Mouse (Mus musculus) testis, adult 2 months (tissue): ENCODE measurements at regions not wholly inside any gene's neighbourhood (a gene's known extent, or its start where the extent isn't known, plus 50 kb on each side); places are given as distances from the start of the nearest gene placed in this dataset.

Experiments used
- H3K27ac ChIP-seq: fragments of 200-500 bp; 2 replicates; pipeline ENCODE4 v1.5.1; 2012; ENCODE audit warnings: low read depth, low read length; ENCODE audit not compliant: control insufficient read depth, insufficient read depth
- H3K27me3 ChIP-seq: fragments of 200-500 bp; 2 replicates; pipeline ENCODE4 v1.6.1; 2012; ENCODE audit warnings: mild to moderate bottlenecking, low read length, moderate library complexity; ENCODE audit not compliant: control insufficient read depth, insufficient read depth
- H3K36me3 ChIP-seq: fragments of 200-500 bp; 2 replicates; pipeline ENCODE4 v1.6.1; 2012; ENCODE audit warnings: mild to moderate bottlenecking, low read length; ENCODE audit not compliant: control insufficient read depth, insufficient read depth
- H3K4me1 ChIP-seq: fragments of 200-500 bp; 2 replicates; pipeline ENCODE4 v1.6.1; 2012; ENCODE audit warnings: low read length; ENCODE audit not compliant: control insufficient read depth, insufficient read depth
- H3K4me3 ChIP-seq: fragments of 200-500 bp; 2 replicates; pipeline ENCODE4 v1.5.1; 2012; ENCODE audit warnings: low read depth, mild to moderate bottlenecking, low read length, moderate library complexity, mixed read lengths; ENCODE audit not compliant: control insufficient read depth
- CTCF ChIP-seq: fragments of 200-500 bp; IDR thresholded peaks from 2 replicates; pipeline ENCODE4 v1.5.1; 2012; ENCODE audit warnings: low read depth, mild to moderate bottlenecking, inconsistent platforms, low read length, moderate library complexity; ENCODE audit not compliant: control insufficient read depth, insufficient read depth, insufficient replicate concordance
- POLR2A ChIP-seq: fragments of 200-500 bp; IDR thresholded peaks from 2 replicates; pipeline ENCODE4 v1.6.1; 2012; ENCODE audit warnings: low read depth, mild to moderate bottlenecking, inconsistent platforms, low read length, moderate library complexity; ENCODE audit not compliant: control insufficient read depth

GRCm38 (mm10) chr4:7112159-7112558 is 1126.7 kb downstream of the Car8 start:
- Histone ChIP-seq H3K4me1 (no peaks in the 10 kb centered on the region), H3K27me3 (no peaks in the 10 kb centered on the region), H3K27ac (no peak overlapping the region), H3K36me3 (no peaks in the 10 kb centered on the region), H3K4me3 (no peak overlapping the region)
- TF ChIP-seq POLR2A (no peak), CTCF (no peak)

DNA sequence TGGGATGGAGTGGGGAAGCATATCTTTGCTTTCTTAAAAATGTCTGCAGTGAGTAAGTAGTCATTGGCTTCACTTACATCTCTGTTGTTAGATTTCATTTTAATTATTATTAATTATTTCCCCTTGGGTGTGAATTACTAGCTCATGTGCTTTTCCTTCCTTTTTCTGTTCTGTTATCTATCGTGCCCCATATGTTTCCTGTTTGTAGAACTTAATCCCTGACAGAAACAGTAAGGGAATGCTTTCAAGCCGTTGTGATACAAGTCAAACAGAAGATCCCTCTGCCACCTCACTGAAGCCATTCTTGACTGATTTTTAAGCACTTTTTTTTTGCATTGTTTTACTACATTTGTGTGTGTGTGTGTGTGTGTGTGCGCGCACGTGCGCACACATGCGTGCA is 1145.9 kb downstream of the Car8 start:
- Histone ChIP-seq H3K27me3 (no peaks in the 10 kb centered on the region), H3K27ac (no peak overlapping the region), H3K36me3 (no peaks in the 10 kb centered on the region), H3K4me1 (no peaks in the 10 kb centered on the region), H3K4me3 (no peak overlapping the region)
- TF ChIP-seq POLR2A (no peak), CTCF (no peak)

GRCm38 (mm10) chr4:7091201-7091814 is 1147.5 kb downstream of the Car8 start:
- no peaks in the 10 kb centered on the region for H3K36me3 ChIP-seq
- no peak overlapping the region for H3K4me3 ChIP-seq
- no peaks in the 10 kb centered on the region for H3K4me1 ChIP-seq
- TF ChIP-seq CTCF (no peak), POLR2A (no peak)
- H3K27ac ChIP-seq: no peak overlapping the region
- no peaks in the 10 kb centered on the region for H3K27me3 ChIP-seq
